Mouse (Mus musculus) midbrain, embryonic 16.5 days (tissue): ENCODE results near the gene Adgrg4. TPM values are rescaled to one million over a fixed set of nuclear protein-coding genes. Genes with fewer than 3 reads are reported as not detected.

ENCODE experiments used
- polyA plus RNA-seq: library from polyadenylated mRNA; unstranded; fragments of >200 nt; fragmentation: Nextera tagmentation; extraction: Ambion mirVana; gene quantifications from 2 replicates; pipeline ENCODE4 v1.2.1, GENCODE M21; 2015

Adgrg4 gene
- polyA plus RNA-seq, 1 experiment from 2014 or later = not detected

Other genes with a start within 250 kb of the Adgrg4 start
- 190 and 207 TPM in 2 replicates for gene Fhl1, start 138.4 kb upstream of the Adgrg4 start, polyA plus RNA-seq
- 0.35 and 0.44 TPM in 2 replicates for gene Map7d3, start 47.8 kb upstream of the Adgrg4 start, polyA plus RNA-seq
- 0.13 and 0.16 TPM in 2 replicates for gene Brs3, start 172.9 kb downstream of the Adgrg4 start, polyA plus RNA-seq
- gene Htatsf1, start 183.4 kb downstream of the Adgrg4 start, polyA plus RNA-seq = 84.9 and 87.3 TPM in 2 replicates
- not detected in 2 replicates for gene Vgll1, start 217.9 kb downstream of the Adgrg4 start, polyA plus RNA-seq